Mouse (Mus musculus): Measurements from ENCODE around the gene Hdac7. TPM values are rescaled to one million over a fixed set of nuclear protein-coding genes. Genes with fewer than 3 reads are reported as not detected.
A peak's percentile ranks its signal among the peaks of the same experiment; 100 is the strongest.

Hdac7 gene
- total RNA-seq, 2 experiments from 2014 or later: 12.6 to 29.2 TPM

GRCm38 (mm10) chr15:97751676-97752075, 92.6 kb downstream of the Hdac7 start:
- ATAC-seq (replicated peaks; ENCODE audit: poor library complexity): no peak

- ATAC-seq (replicated peaks; ENCODE audit: poor library complexity): peak; percentile 71
Measured at GRCm38 (mm10) chr15:97750697-97751096, 93.6 kb downstream of the Hdac7 start.

- ATAC-seq (replicated peaks; ENCODE audit: poor library complexity): 0 out of 2 replicates have a peak, but pooled peaks have one; percentile 3
Measured at GRCm38 (mm10) chr15:97749841-97750240, 94.5 kb downstream of the Hdac7 start.

GRCm38 (mm10) chr15:97749397-97749796, 94.9 kb downstream of the Hdac7 start:
- no peak for ATAC-seq (replicated peaks; ENCODE audit: poor library complexity)

GRCm38 (mm10) chr15:97748964-97749363, 95.3 kb downstream of the Hdac7 start:
- ATAC-seq (replicated peaks; ENCODE audit: poor library complexity): no peak

- peak; percentile 50 for ATAC-seq (replicated peaks; ENCODE audit: poor library complexity)
Measured at GRCm38 (mm10) chr15:97748309-97748708, 96.0 kb downstream of the Hdac7 start.

- ATAC-seq (replicated peaks; ENCODE audit: poor library complexity): no peak
Measured at GRCm38 (mm10) chr15:97747486-97747885, 96.8 kb downstream of the Hdac7 start.

- ATAC-seq (replicated peaks; ENCODE audit: poor library complexity): peak; percentile 15
Measured at GRCm38 (mm10) chr15:97746748-97747147, 97.6 kb downstream of the Hdac7 start.

GRCm38 (mm10) chr15:97746278-97746677, 98.0 kb downstream of the Hdac7 start:
- ATAC-seq (replicated peaks; ENCODE audit: poor library complexity): no peak

GRCm38 (mm10) chr15:97745331-97745730, 99.0 kb downstream of the Hdac7 start:
- no peak for ATAC-seq (replicated peaks; ENCODE audit: poor library complexity)

- peak; percentile 60 for ATAC-seq (replicated peaks; ENCODE audit: poor library complexity)
Measured at GRCm38 (mm10) chr15:97744930-97745329, 99.4 kb downstream of the Hdac7 start.

- no peak for ATAC-seq (replicated peaks; ENCODE audit: poor library complexity)
Measured at GRCm38 (mm10) chr15:97743961-97744525, 100.3 kb downstream of the Hdac7 start.

GRCm38 (mm10) chr15:97743210-97743609, 101.1 kb downstream of the Hdac7 start:
- no peak for ATAC-seq (replicated peaks; ENCODE audit: poor library complexity)

Other genes starting within 250 kb of the Hdac7 start
- 20.7 and 21.9 TPM in 2 replicates for gene Rpap3, start 138.7 kb downstream of the Hdac7 start, total RNA-seq (2015)
- gene Rpap3, start 138.7 kb downstream of the Hdac7 start, total RNA-seq (2017): 36.0 and 46.6 TPM in 2 replicates
- gene Endou, start 113.2 kb downstream of the Hdac7 start, total RNA-seq (2015): 0.46 and 0.86 TPM in 2 replicates
- 1.7 and 2.3 TPM in 2 replicates for gene Endou, start 113.2 kb downstream of the Hdac7 start, total RNA-seq (2017)
- 4.0 and 4.5 TPM in 2 replicates for gene Rapgef3, start 76.5 kb downstream of the Hdac7 start, total RNA-seq (2015)
- 11.7 and 12.0 TPM in 2 replicates for gene Rapgef3, start 76.5 kb downstream of the Hdac7 start, total RNA-seq (2017)
- gene Slc48a1, start 66.0 kb downstream of the Hdac7 start, total RNA-seq (2015): 83.0 and 94.4 TPM in 2 replicates
- gene Slc48a1, start 66.0 kb downstream of the Hdac7 start, total RNA-seq (2017): 62.7 and 70.0 TPM in 2 replicates
- gene Vdr, start 66.1 kb upstream of the Hdac7 start, total RNA-seq (2015): 5.3 and 7.9 TPM in 2 replicates
- 1.7 and 1.9 TPM in 2 replicates for gene Vdr, start 66.1 kb upstream of the Hdac7 start, total RNA-seq (2017)
- gene Tmem106c, start 119.7 kb upstream of the Hdac7 start, total RNA-seq (2015): 41.7 and 48.4 TPM in 2 replicates
- gene Tmem106c, start 119.7 kb upstream of the Hdac7 start, total RNA-seq (2017): 26.2 and 30.1 TPM in 2 replicates
- 0.05 TPM in 1 of 2 replicates, not detected in the other for gene Col2a1, start 160.2 kb upstream of the Hdac7 start, total RNA-seq (2015)
- not detected in 2 replicates for gene Col2a1, start 160.2 kb upstream of the Hdac7 start, total RNA-seq (2017)
- gene Pfkm, start 248.1 kb upstream of the Hdac7 start, total RNA-seq (2015): 5.4 and 5.9 TPM in 2 replicates
- 14.1 and 20.0 TPM in 2 replicates for gene Pfkm, start 248.1 kb upstream of the Hdac7 start, total RNA-seq (2017)
- 55.1 and 60.2 TPM in 2 replicates for gene Senp1, start 249.2 kb upstream of the Hdac7 start, total RNA-seq (2015)
- 53.0 and 57.6 TPM in 2 replicates for gene Senp1, start 249.2 kb upstream of the Hdac7 start, total RNA-seq (2017)